Mouse (Mus musculus) cerebellum, postnatal 4 days (tissue): ENCODE measurements around the gene Rtp4.

Experiments used
- DNase-seq, 2 experiments: peaks; one replicate each; pipeline ENCODE4 v3.0.0; 2022; ENCODE audit warnings: low spot score in 2 of 2, mixed read lengths in 1 of 2

The Rtp4 gene

GRCm38 (mm10) chr16:23591119-23592105 is 71.3 kb downstream of the Rtp4 start:
- DNase-seq, result no peak

GRCm38 (mm10) chr16:23592501-23592900 is 72.4 kb downstream of the Rtp4 start:
- DNase-seq, result no peak

GRCm38 (mm10) chr16:23596696-23597095 is 76.6 kb downstream of the Rtp4 start:
- no peak for DNase-seq

- no peak for DNase-seq
Measured at GRCm38 (mm10) chr16:23597968-23598367, 77.9 kb downstream of the Rtp4 start.

GRCm38 (mm10) chr16:23606220-23606619 is 86.1 kb downstream of the Rtp4 start:
- no peak for DNase-seq

GRCm38 (mm10) chr16:23606651-23607050 is 86.6 kb downstream of the Rtp4 start:
- no peak for DNase-seq

- DNase-seq, result no peak
Measured at GRCm38 (mm10) chr16:23607911-23608410, 87.9 kb downstream of the Rtp4 start.

GRCm38 (mm10) chr16:23609748-23610185 is 89.7 kb downstream of the Rtp4 start:
- peak in 1 of 2 experiments; percentile 31 for DNase-seq

GRCm38 (mm10) chr16:23624205-23624604 is 104.1 kb downstream of the Rtp4 start:
- DNase-seq, result no peak

GRCm38 (mm10) chr16:23631531-23631930 is 111.4 kb downstream of the Rtp4 start:
- DNase-seq, result no peak

GRCm38 (mm10) chr16:23632681-23633080 is 112.6 kb downstream of the Rtp4 start:
- DNase-seq, result no peak

GRCm38 (mm10) chr16:23653028-23653427 is 132.9 kb downstream of the Rtp4 start:
- DNase-seq, result no peak

GRCm38 (mm10) chr16:23653479-23653878 is 133.4 kb downstream of the Rtp4 start:
- no peak for DNase-seq

GRCm38 (mm10) chr16:23659597-23660531 is 139.8 kb downstream of the Rtp4 start:
- no peak for DNase-seq
